Mouse (Mus musculus) heart, postnatal 14 days (tissue): ENCODE data around the gene Eif3k. TPM values are rescaled to one million over a fixed set of nuclear protein-coding genes. Genes with fewer than 3 reads are reported as not detected.

Experiments used
- DNase-seq, 2 experiments: peaks; one replicate each; pipeline ENCODE4 v3.0.0; 2021 to 2022
- intact Hi-C: fragments of 180-260 bp; cut with DNase I; formaldehyde crosslinking; loops from one replicate; pipeline ENCODE4 v1.15.1; 2025
- long read RNA-seq, 2 experiments: library from polyadenylated mRNA; stranded (forward); transcript quantifications; one replicate each; pipeline ENCODE4 v2.0.0; 2021
- total RNA-seq, 2 experiments: library from RNA; stranded (reverse); gene quantifications; 2 replicates each; pipeline ENCODE4 v1.2.3; 2021

Gene Eif3k
- total RNA-seq = 100 to 1,000 TPM; 157 to 159 TPM
- long read RNA-seq, experiment 1, transcript Eif3k-201 (8 exons, 774 nt) = major isoform, 84 of 91 reads
- long read RNA-seq, experiment 1, partial matches to known transcripts = 2 of 91 reads
- long read RNA-seq, experiment 1, other reads (novel, unspliced or antisense) = 5 of 91 reads
- long read RNA-seq, experiment 2, transcript Eif3k-201 (8 exons, 774 nt) = major isoform, 60 of 65 reads
- long read RNA-seq, experiment 2, partial matches to known transcripts = 0 of 65 reads
- long read RNA-seq, experiment 2, other reads (novel, unspliced or antisense) = 4 of 65 reads

DNA sequence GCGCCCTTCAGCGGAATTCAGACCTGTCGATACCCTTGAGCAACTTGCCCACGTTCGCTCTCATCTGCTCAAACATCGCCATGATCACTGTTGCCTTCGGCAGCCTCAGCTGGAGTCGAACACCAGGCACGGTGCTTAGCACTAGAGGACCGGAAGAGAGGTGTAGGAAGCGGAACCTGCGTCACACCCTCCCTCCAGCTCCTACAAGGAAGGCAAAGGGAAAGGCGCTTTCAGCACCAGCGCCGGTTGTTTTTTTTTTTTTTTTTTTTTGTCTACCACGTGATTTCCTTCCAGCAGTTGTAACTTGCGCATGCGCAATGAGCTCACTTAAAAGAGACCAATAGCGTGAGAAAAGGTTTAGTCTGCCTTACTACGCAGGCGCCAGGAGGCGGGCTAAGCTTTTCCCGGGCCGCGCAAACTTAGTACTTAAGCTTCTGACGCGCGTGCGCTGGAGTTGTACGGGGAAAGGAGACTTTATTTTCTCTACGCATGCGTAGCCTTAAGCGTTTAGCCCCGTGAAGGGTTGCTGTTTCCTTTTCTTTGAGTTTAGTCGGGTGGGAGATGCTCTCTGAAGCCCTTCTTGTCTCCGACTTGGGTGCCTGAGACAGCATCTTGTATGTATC, at the start of gene Eif3k, which contains the start of gene Map4k1:
Eif3k (minus strand) TSS at position 214 of the 623 bp plus-strand sequence.
Map4k1 (plus strand) TSS at position 400 of the 623 bp plus-strand sequence.
- intact Hi-C loops = loop anchor here (10.0 kb wide), 1 partner anchor 193 kb away; the partner anchor contains the start of genes Ggn and Spred3
- peak; percentile 95 to 97 for DNase-seq

DNA sequence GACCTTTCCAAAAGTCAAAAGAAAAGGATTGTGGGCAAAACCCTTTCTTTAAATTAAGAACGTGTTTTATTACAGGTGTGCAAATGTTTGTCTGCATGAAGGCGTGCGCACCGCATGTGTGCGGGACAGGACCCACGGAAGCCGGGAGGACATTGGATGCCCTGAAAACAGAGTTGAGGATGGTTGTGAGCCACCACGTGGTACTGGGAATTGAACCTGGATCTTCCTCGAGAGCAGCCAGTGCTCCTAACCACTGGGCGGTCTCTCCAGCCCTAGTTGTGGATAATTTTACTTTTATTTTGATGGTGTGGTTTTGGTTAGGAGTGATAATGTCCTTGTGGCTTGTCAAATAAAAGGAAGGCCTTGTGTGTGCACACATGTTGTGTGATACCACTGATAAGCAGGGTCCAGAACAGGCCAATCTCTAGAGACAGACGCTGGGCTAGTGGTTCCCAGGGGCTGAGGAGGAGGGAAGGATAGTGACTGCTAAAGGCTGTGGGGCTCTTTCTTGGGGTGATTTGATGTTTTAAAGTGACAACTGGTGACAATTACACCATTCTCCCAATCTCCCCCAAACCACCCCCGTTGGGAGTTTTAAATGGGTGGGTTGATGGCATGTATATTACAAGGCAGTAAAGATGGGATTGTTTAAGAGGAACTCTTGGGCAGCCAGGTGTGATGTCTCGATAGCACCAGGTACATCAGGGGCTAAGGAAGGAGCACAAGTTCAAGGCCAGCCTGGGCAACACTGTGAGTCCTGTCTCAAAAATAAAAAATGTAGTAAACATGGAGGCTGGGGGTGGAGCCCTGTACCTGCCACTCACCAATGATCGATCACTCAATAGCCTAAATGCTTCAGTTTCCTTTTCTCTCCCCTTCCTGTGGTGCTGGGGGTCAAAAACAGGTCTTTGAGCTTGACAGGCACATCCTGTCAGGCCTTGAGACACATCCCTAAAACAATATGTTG, 48.3 kb upstream of the Eif3k start:
- intact Hi-C loops = loop anchor here (10.0 kb wide), 1 partner anchor 165 kb away; the partner anchor contains the start of gene Lgals7
- DNase-seq = no peak

DNA sequence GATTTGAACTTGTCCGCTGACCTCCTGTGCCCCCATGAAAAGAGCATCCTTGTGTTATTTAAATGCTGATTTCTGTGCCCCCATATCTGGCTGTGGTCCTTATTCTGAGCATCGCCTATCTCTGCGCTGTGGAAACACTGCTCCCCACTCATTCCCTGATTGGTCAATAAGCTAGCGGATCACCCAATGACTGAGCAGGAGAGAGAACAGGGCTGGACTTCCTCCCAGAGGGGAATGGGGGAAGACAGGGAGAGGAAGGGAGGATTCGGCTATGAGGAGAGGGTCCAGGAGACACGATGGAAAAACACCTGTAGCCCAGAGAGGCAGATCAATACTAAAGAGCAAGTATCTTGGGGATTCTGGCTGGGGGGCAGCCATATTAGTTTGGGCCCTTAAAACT, 47.1 kb upstream of the Eif3k start:
- no peak for DNase-seq
- intact Hi-C loops = no loop called here

DNA sequence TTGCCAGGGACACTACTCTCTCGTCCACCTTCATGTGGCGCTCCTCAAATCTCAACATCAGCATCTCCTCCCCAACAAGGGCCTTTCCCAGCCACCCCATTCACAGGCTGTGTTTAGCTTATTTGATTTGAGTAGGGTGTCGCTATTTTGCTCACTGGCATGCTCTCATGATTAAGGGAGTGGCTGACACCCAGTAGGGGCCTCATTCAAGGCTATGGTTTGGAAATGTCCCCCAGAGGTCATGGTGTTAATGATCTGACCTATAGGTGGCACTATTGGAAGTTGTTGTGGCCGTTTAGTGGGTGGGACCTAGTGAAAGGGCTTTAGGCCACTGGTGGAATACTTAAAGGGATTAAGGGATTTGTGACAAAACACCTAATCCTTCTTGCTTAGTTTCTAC, 45.1 kb upstream of the Eif3k start:
- DNase-seq = no peak
- intact Hi-C loops = no loop called here

DNA sequence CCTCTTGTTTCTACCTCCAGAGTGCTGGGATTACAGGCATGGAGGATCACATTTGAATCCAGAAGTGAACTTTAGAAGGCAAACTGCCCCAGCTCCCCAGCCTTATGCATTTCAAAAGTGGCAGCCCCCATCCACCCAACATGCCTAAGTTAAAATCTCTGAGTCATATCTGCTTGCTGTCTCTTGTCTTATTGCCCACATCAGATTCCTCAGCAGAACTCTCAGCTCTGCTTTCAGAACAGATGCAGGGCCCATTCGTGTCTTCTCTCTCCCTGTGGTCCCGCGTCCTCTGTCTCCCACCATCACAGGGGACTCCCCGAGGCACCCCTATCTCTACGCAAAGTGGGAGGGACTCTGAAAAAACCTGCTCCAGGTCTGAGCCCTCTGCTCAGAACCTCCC, 44.5 kb upstream of the Eif3k start:
- intact Hi-C loops = no loop called here
- no peak for DNase-seq

DNA sequence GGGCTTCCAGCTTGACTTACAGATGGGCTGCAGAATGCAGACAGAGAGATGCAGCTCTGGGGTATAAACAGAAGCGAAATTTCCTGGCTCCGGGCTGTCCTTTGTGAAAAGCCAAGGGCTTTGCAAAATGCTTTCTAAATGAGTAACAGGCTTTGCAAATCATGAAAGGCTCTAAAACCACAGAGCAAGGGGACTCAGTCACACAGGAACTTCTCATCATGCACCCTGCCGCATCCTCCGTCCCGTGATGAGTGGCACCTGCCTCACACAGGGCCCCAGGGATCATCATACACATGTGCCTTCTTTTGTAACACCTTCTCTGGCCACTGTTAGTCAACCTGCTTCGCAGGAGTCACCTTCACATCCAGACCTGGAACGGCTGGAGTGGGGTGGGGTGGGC, 43.9 kb upstream of the Eif3k start:
- DNase-seq = no peak
- intact Hi-C loops = no loop called here

DNA sequence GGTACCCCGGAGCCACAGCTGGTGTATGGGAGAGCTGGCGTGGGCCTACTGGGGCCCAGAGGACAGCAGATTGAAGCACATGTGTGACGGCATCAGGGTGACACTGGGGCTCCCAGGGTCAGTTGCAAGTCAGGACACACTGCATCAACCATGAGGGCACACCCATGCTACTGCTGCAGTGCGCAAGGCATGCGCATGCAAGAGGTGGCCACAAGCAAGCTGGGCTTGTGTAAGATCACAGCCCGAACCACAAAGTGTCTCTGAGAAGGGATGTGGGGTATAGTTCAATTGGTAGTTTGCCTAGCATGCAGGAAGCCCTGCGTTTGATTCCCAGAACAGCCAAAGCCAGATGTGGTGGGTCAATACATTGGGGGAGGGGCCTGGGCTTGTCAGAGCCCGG, 41.9 kb upstream of the Eif3k start:
- no peak for DNase-seq
- intact Hi-C loops = no loop called here

DNA sequence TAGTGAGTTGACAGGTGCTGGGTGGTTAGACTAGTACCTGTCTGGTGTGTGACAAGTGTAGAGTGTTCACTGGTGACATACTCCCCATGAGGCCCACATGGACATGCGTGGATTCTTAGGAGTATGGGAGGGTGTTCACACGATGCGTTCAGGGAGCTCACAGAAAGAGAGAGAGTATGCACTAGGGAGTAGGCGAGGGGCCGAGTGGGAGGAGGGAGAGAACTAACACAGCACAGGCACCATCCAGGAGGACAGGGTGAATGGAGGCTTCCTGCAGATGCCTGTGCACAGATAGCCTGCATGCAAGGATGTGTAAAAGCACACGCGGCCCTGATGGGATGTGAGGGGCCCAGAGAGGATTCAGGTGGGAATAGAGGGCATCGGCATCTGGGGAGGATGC, 40.8 kb upstream of the Eif3k start:
- intact Hi-C loops = no loop called here
- DNase-seq = no peak

DNA sequence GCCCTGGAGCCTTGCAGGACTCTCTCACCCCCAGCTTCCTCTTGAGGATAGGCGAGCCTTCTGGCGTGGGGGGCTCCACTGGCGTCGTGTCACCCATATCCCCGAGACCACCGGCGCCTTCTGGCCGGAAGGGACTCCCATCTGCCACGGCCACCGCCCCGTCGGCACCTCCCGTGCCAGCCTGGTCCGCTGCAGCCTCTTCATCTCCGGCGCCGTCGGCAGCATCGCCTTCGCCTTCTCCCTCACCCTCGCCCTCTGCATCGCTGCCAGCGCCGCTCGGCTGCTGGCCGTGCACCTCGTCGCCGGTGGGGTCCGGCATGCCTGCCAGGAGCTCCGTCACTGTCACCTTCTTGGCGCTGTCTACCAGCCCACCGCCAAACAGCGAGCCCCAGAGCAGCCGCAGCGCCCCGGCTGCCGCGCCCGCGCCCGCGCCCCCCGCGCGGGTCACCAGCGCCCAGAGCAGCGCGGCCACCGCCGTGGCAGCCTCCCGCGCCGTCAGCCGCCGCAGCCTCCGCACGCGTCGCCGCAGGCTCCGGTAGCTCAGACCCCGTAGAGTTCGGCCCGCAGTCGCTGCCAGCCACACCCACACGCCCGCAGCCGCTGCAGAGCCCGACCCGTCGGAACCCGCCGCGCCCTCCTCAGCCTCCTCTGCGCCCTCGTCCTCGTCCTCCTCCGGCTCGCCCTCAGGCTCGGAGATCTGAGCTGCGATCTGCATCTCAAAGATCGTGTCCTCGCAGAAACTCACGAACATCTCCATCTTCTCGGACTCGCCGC, 38.0 kb upstream of the Eif3k start:
- DNase-seq = no peak
- intact Hi-C loops = no loop called here

DNA sequence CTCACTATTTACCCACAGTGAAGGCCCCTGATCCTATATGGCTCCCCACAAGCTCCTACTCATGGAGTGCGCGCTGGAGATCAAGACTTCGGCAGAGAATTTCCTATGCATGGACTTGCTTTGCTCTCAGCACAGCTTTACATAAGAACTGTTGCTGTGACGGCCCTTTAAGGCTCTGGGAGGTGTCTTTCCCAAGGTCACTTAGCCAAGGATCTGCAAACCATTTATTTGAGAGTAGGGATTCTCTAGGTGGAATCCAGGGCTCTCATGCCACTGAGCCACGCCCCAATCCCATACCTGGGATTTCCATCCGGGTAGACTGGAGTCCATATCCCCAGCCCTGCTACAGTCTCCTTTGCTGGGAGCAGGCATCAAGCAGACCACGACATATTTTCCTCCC, 35.6 kb upstream of the Eif3k start:
- intact Hi-C loops = no loop called here

DNA sequence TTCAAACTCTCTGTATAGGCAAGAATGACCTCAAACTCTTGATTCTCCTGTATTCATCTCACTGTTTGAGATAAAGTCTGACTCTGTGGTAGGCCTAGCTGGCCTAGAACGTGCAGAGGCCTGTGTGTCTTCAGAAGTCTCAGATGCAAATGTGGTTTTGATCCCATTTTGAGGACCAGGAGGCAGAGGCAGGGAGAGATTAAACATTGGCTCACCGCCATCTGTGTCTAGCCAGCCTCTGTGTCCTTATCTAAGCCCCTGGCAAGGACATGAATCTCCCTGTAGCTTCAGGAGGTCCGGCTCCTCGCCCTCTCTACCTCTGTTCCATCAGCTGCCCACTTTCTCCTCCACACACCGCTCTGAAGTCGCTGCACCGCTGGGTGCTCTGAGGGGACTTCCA, 34.8 kb upstream of the Eif3k start:
- DNase-seq = no peak
- intact Hi-C loops = no loop called here

More for the DNA sequence above, 35.6 kb upstream of the Eif3k start:
- no peak for DNase-seq

DNA sequence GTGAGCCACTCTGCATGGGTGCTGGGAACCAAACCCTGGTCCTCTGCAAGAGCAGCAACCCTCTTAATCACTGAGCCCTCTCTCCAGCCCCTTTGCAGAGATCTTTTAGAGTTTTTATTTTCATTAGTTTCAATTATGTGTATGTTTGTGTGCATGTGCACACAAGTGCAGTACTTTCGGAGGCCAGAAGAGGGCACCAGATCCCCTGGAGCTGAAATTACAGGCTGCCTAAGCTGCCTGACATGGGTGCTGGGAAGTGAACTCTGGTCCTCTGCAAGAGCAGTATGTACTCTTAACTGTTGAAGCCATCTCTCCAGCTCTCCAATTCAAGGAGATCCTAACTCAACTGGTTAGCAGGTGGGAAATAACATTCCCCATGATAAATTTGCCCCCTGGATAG, 33.3 kb upstream of the Eif3k start:
- no peak for DNase-seq
- intact Hi-C loops = no loop called here

DNA sequence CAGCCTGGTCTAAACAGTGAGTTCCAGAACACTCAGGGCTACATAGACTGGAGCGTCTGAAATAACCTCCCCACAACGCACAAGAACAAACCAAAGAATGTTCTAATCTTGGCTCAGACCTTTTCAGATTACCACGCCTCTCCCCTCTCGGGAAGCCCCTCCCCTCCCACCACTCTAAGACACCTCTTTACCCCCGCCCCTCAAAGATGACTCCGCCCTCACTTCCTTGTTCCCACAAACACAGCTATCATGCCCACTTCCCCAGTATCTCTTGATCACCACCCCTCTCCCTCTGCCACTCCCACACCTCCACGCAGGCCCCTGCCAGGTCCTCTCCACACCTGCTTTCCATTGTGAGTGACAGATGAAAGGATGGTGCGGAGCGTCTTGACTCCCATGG, 27.1 kb upstream of the Eif3k start:
- no peak for DNase-seq
- intact Hi-C loops = no loop called here

DNA sequence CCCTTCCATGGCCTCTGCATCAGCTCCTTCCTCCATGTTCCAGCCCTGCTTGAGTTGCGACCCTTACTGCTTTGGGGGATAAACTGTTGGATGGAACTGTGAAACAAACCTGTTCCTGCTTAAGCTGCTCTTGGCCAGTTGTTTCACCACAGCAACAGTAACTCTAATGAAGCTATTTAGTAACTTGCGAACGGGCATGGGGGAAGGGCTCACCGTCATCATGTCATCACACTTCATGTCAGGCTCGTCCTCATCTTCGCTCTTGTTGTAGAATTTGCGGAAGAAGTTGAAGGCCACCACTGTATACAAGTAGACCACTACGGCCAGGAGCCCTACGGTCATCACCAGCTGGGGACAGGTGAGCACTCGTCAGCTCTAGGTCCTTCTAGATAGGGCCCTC, 26.5 kb upstream of the Eif3k start:
- DNase-seq = no peak
- intact Hi-C loops = no loop called here

DNA sequence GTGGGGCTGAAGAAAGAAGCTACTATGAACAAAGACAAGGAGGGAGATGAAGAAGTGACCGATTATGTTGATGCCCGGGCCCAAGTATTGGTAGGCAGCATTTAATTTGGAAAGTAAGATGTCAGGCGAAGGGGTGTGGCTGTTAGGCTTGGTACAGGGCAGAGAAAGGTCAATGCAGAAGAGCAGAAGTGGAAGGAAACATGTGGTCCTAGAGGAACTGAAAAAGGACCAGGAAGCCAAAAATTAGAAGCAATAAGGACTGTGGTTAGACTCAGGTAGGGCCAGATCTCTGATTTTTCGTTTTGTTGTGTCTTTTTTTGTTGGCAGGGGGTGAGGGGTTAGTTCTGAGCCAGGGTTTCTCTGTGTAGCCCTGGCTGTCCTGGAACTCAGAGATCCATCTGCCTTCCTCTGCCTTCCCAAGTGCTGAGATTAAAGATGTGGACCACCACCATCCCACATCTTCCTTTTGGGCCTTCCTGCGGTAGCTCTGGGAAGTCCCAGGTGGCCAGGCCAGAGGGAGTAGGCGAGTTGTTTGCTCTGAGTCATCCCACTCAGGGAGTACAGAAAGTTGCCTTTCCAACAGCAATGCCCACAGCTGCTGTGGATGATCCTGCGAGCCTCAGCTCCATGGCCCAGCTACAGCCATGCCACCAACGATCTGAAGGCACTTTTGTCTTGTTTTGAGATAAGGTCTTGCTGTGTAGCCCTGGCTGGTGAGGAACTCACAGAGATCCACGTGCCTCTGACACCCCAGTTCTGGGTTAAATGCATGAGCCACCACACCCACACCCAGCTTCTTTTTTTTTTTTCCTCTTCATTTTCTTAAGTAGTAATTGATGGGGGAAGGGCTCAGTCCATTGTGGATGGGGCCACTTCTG, 25.8 kb upstream of the Eif3k start:
- intact Hi-C loops = no loop called here
- no peak for DNase-seq

DNA sequence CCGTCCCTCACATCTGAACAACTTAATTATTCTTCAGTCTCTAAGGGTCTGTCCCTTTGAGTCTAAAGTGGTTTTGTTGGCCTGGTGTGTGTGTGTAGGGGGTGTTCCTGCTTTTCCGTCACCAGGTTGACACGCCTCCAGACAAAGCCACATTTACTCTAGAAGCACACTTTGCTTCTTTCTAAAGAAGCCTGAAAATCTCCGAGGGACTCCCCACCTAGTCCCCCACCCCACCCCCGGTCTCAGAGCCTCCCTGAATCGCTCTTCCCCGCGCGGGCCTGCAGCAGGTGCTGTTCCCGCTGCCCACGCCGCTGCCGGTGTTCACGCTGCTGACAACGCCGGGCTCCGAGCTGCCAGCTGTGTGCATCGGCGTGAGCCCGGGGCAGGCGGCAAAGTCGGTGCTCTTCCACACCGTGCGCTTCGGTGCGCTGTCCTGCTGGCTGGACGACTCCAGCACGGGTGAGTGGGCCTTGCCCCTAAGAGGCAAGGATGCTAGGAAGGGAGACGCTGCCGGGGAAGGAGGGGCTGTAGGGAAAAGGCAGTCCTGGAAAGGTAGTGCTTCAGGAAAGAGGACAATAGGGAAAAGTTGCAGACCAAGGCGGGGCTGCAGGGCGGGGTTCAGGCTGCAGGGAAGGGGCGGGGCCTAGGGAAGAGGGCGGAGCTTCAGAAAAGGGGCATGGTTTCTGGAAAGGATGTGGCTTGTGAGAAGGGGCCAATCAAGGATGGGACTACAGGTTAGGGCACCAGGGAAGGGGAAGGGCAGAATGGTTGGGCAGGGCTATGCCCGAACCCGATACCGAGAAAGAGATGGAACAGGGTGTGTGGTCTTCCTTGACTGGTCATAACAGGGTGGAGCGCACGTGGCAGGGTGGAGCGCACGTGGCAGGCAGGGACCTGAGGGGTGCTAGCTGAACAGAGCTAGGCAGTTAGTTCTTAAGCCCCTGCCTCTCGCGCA, 19.3 kb upstream of the Eif3k start:
- intact Hi-C loops = no loop called here
- DNase-seq = peak; percentile 45 to 69

DNA sequence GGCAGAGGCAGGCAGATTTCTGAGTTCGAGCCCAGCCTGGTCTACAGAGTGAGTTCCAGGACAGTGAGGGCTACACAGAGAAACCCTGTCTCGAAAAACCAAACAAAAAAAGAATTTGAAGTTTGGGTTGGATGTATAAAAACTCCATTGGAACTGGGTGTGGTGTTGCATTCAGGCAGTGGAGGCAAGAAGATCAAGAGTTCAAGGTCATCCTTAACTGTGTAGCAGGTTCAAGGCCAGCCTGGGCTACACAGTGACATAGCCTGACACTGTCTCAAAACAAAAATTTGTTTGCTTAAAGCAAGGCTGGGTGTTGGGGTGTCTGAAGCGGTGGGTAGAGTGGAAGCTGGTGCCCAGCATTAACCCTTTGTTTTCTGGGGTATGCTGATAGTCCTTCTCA, 11.7 kb upstream of the Eif3k start:
- no peak for DNase-seq
- intact Hi-C loops = no loop called here

DNA sequence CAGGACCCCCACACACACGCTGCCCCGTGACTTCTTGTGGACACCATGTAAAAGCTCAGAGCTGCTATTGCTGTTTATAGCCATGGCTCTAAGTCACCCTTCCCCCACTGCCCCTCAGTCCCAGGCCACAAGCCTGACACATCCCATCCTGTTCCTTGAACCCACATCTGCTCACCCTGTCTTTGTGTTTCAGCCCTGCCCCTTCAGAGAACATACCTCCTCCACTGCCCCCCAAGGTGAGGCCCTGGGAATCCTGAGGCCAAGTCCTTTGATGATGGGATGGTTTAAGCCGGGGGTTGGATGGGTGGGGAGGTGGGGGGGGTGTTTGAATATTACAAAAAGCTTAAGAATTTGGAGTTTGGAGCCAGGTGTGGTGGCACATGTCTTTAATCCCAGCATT, 11.3 kb upstream of the Eif3k start:
- intact Hi-C loops = no loop called here
- no peak for DNase-seq
